Mouse (Mus musculus) neural tube, embryonic 11.5 days (tissue): Measurements from ENCODE around the gene Cxcr5. TPM values are rescaled to one million over a fixed set of nuclear protein-coding genes. Genes with fewer than 3 reads are reported as not detected.

Source experiments
- ATAC-seq: fragments of 200-750 bp; cut with Nextera tagmentation; 2 replicates; pipeline ENCODE4 v1.8.0; 2017; ENCODE audit warnings: moderate number of reproducible peaks, mild to moderate bottlenecking, moderate TSS enrichment, moderate library complexity; ENCODE audit not compliant: insufficient read depth, low FRiP score, low TSS enrichment
- DNase-seq: peaks from one replicate; pipeline ENCODE4 v3.0.0-alpha.2; 2015; ENCODE audit warnings: low spot score
- H3K27ac ChIP-seq: fragments of 300-500 bp; sonication (generic); 2 replicates; pipeline ENCODE4 v1.5.1; 2014; ENCODE audit warnings: low read depth, mild to moderate bottlenecking, low read length
- H3K27me3 ChIP-seq: fragments of 300-500 bp; sonication (generic); 2 replicates; pipeline ENCODE4 v1.6.1; 2014; ENCODE audit warnings: mild to moderate bottlenecking, low read length, mixed read lengths; ENCODE audit not compliant: control insufficient read depth, insufficient read depth
- H3K36me3 ChIP-seq: fragments of 300-500 bp; sonication (generic); 2 replicates; pipeline ENCODE4 v1.6.1; 2014; ENCODE audit warnings: mild to moderate bottlenecking, low read length, moderate library complexity, mixed read lengths; ENCODE audit not compliant: control insufficient read depth, insufficient read depth
- H3K4me1 ChIP-seq: fragments of 300-500 bp; sonication (generic); 2 replicates; pipeline ENCODE4 v1.6.1; 2014; ENCODE audit warnings: low read length, mixed read lengths; ENCODE audit not compliant: control insufficient read depth, insufficient read depth
- H3K4me2 ChIP-seq: fragments of 300-500 bp; sonication (generic); 2 replicates; pipeline ENCODE4 v1.6.1; 2014; ENCODE audit warnings: low read depth, mild to moderate bottlenecking, moderate library complexity
- H3K4me3 ChIP-seq: fragments of 300-500 bp; sonication (generic); 2 replicates; pipeline ENCODE4 v1.5.1; 2014; ENCODE audit warnings: low read depth, low read length
- H3K9ac ChIP-seq: fragments of 300-500 bp; sonication (generic); 2 replicates; pipeline ENCODE4 v1.6.1; 2014; ENCODE audit warnings: mild to moderate bottlenecking, low read length
- H3K9me3 ChIP-seq: fragments of 300-500 bp; sonication (generic); 2 replicates; pipeline ENCODE4 v1.6.1; 2016; ENCODE audit warnings: low read length; ENCODE audit not compliant: control insufficient read depth
- WGBS: fragments of 180-500 bp; shearing (Covaris S2); extraction: QIAGEN DNeasy Blood & Tissue Kit; methylation state at CpG from one replicate; pipeline ENCODE4 v1.1.7; 2014; 5-methylcytosine and 5-hydroxymethylcytosine counted together
- polyA plus RNA-seq: library from polyadenylated mRNA; unstranded; fragments of >200 nt; fragmentation: Nextera tagmentation; extraction: Ambion mirVana; gene quantifications from 2 replicates; pipeline ENCODE4 v1.2.1, GENCODE M21; 2014

Gene Cxcr5
- polyA plus RNA-seq, 1 experiment from 2014 or later, result not detected

DNA sequence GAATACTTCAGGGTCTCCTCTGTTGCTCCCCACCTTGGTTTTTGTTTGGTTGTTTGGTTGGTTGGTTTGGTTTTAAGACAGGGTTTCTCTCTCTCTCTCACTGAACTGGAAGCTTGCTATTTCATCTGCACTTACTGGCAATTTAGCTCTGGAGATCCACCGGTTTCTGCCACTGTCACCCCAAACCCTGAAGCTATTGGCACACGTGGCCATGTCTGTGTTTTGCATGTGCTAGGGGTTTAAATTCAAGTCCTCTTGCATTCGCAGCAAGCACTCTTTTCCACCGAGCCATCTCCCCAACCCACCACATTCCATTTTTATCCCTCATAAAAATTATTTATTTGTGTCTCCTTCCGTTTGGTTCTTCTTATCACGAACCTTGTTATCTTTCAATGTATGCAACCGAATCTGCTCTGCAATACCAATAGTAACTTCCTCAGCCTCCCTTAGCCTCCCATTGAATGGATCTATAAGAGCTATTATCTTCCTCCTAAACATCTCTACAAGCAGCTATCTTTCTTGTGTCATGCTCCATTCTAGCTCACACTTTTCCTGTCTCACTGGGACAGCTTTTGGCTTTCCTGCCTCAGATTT lies 30.0 kb upstream of the Cxcr5 start:
- Histone ChIP-seq H3K27me3 (no peaks in the 10 kb centered on the region), H3K4me3 (no peak overlapping the region), H3K4me2 (no peak overlapping the region), H3K9me3 (no peaks in the 10 kb centered on the region), H3K36me3 (no peaks in the 10 kb centered on the region), H3K9ac (no peak overlapping the region), H3K27ac (no peak overlapping the region), H3K4me1 (no peaks in the 10 kb centered on the region)
- DNase-seq (no peak), ATAC-seq (no peak)
- 80% methylated on average over 7 of the region's 7 CpGs for WGBS

DNA sequence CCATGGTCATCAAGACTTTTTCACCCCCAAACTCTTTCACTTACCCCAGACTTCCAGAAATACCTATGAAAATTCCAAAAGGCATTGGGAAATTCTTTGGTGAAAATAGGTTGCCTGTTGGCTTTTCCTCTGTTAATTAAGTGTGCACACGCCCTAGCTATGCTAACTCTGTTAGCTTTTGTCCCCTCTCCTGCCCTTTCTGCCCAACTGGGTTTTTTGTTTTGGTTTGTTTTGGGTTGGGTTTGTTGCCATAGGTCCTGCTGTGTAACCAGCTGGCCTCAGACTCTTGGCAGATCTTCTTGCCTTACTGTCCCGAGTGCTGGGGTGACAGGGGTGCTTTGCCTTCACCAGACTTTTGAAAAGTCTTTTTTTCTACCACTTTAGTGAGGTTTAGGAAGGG lies 29.3 kb upstream of the Cxcr5 start:
- Histone ChIP-seq H3K4me1 (no peaks in the 10 kb centered on the region), H3K27ac (no peak overlapping the region), H3K9me3 (no peaks in the 10 kb centered on the region), H3K4me2 (no peak overlapping the region), H3K36me3 (no peaks in the 10 kb centered on the region), H3K27me3 (no peaks in the 10 kb centered on the region), H3K9ac (no peak overlapping the region), H3K4me3 (no peak overlapping the region)
- 18% methylated on average over 2 of the region's 2 CpGs for WGBS
- DNase-seq, result no peak
- ATAC-seq, result no peak

DNA sequence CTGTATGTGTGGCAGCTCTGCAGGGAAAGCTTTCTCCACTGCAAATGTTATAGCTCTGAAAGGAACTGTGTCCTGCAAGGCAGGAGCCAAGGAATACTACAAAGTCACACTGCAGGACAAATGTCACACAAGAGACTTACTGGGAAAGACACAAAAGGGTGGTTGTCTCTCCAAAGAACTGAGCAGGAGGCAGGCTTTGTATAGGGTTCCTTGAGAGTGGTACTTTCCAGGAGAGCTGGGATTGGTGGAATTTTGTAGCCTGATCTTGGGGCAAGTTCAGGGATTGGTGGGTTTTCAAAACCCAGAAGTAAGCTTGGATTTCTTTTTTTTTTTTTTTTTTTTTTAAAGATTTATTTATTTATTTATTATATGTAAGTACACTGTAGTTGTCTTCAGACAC lies 27.4 kb upstream of the Cxcr5 start:
- H3K36me3 ChIP-seq, result no peaks in the 10 kb centered on the region
- no peaks in the 10 kb centered on the region for H3K27me3 ChIP-seq
- no peak overlapping the region for H3K27ac ChIP-seq
- ATAC-seq (no peak), DNase-seq (no peak)
- H3K9me3 ChIP-seq, result no peaks in the 10 kb centered on the region
- H3K9ac ChIP-seq, result no peak overlapping the region
- no peaks in the 10 kb centered on the region for H3K4me1 ChIP-seq
- no peak overlapping the region for H3K4me2 ChIP-seq
- no peak overlapping the region for H3K4me3 ChIP-seq

DNA sequence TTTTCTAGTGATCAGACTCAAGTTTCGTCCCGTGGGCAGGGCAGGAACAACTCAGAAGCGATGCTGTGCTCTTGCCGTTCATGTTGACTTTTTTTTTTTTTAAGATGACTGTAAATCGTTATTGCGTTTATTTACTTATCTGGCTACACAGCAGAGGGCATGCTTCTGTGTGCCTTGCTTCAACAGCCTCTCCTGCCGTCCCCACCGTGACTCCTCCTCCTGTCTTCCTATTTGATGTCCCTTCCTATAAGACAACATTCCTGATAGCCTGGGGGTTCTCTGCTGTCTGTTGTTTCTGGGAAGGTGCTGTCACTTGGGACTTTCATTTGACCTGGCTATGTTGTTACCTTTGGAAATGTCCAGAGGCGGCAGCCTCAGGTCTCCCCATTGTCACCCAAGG lies 26.9 kb upstream of the Cxcr5 start:
- Histone ChIP-seq H3K27ac (no peak overlapping the region), H3K27me3 (no peaks in the 10 kb centered on the region), H3K4me2 (no peak overlapping the region), H3K9me3 (0 out of 2 replicates have a peak, but pooled peaks cover 2% of the 10 kb centered on the region), H3K36me3 (no peaks in the 10 kb centered on the region), H3K4me1 (no peaks in the 10 kb centered on the region), H3K4me3 (no peak overlapping the region), H3K9ac (no peak overlapping the region)
- ATAC-seq (no peak), DNase-seq (no peak)
- WGBS, result 67% methylated on average over 9 of the region's 9 CpGs

DNA sequence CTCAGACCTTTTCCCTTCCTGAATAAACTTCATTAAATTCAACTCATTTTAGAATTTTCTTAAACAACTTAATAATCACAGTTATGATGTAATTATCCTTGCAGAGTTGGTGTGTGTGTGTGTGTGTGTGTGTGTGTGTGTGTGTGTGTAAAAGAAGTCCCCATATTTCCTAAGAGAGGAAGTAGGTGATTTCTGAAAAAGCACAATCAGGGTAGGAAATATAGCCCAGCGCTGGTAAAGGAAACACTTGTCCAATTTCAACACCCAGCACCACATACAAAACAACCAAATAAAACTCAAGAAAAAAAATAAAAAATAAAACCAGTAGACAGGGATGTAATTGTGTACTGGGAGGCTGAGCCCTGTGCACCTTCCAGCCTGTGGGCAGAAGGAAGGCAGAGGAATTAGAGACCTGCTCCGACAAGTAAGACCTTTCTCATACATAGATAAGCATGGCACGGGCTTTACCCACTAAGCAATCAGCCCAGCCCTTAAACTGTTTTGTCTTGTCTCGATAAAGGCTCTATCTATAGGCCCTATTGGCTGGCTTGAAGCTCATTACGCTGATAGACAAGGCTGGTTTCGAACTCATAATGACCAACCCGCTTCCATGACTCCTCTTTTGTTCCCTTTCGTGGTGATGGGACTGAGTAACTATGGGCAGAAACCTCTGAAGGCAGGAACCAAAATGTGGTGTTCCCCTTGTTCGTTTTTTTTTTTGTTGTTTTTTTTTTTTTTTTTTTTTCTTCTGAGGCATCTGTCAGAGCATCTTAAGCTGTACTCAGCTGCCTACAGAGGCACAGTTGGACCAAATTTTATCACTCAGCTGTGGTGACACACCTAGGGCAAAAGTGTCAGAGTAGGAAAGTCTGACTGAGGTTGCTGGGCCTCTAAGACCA lies 25.8 kb upstream of the Cxcr5 start:
- Histone ChIP-seq H3K36me3 (no peaks in the 10 kb centered on the region), H3K27me3 (no peaks in the 10 kb centered on the region), H3K4me1 (no peaks in the 10 kb centered on the region), H3K9ac (no peak overlapping the region), H3K4me3 (no peak overlapping the region), H3K4me2 (no peak overlapping the region), H3K9me3 (0 out of 2 replicates have a peak, but pooled peaks cover 2% of the 10 kb centered on the region), H3K27ac (no peak overlapping the region)
- WGBS, result 88% methylated on average over 9 of the region's 9 CpGs
- ATAC-seq, result no peak
- no peak for DNase-seq

DNA sequence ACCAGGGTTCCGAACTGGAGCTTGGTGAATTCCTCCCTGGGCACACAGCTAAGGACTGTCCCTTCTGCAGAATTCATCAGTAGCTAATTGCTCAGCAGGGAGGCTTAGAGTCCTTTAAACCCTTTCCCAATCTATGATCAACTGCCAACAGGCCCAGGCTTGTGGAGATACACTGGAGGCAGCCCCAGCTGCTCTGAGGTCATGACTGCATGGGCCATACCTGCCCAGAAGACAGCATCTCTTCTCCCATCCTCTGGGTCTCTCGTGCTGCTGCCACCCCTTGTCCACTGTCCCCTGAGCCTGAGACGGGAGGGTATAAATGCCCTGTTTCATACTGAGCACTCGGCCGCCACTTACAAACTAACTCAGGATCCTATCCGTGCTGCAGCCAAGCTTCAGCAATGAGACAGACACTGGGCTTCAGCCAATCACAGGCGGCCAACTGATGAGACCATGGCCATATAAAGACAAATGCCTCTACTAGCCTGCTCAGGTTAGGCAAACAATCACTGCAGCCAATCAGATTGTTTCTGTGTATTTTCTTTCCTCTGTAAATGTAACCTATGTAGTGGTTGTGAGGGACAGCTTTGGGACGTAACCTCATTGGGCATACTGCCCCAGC lies 25.1 kb upstream of the Cxcr5 start:
- Histone ChIP-seq H3K4me1 (no peaks in the 10 kb centered on the region), H3K9ac (no peak overlapping the region), H3K27ac (no peak overlapping the region), H3K27me3 (no peaks in the 10 kb centered on the region), H3K4me2 (no peak overlapping the region), H3K9me3 (0 out of 2 replicates have a peak, but pooled peaks cover 2% of the 10 kb centered on the region), H3K4me3 (no peak overlapping the region), H3K36me3 (no peaks in the 10 kb centered on the region)
- no peak for DNase-seq
- WGBS, result 65% methylated on average over 8 of the region's 8 CpGs
- ATAC-seq, result no peak

DNA sequence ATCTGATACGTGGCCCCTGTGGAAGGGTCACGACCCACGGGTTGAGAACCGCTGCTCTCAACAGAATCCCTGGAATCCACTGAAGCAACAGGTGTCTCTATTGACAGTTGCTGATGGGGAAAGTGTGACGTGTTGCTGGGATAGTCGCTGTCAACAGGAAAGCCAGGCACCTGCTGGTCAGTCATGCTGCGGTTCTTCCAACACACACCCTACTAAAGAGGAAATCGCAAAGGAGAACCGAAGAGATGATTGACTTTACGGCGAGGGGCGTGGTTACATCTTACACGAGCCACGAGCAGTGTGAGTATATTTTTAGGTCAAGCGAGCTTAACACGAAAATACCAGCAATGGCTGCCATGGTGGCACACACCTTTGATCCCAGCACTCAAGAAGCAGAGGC lies 20.7 kb upstream of the Cxcr5 start:
- H3K9me3 ChIP-seq, result 0 out of 2 replicates have a peak, but pooled peaks cover 2% of the 10 kb centered on the region
- H3K9ac ChIP-seq, result no peak overlapping the region
- no peaks in the 10 kb centered on the region for H3K4me1 ChIP-seq
- DNase-seq (no peak), ATAC-seq (no peak)
- no peak overlapping the region for H3K4me3 ChIP-seq
- 86% methylated on average over 16 of the region's 16 CpGs for whole genome bisulfite sequencing
- H3K27me3 ChIP-seq, result no peaks in the 10 kb centered on the region
- H3K4me2 ChIP-seq, result no peak overlapping the region
- H3K27ac ChIP-seq, result no peak overlapping the region
- H3K36me3 ChIP-seq, result no peaks in the 10 kb centered on the region

DNA sequence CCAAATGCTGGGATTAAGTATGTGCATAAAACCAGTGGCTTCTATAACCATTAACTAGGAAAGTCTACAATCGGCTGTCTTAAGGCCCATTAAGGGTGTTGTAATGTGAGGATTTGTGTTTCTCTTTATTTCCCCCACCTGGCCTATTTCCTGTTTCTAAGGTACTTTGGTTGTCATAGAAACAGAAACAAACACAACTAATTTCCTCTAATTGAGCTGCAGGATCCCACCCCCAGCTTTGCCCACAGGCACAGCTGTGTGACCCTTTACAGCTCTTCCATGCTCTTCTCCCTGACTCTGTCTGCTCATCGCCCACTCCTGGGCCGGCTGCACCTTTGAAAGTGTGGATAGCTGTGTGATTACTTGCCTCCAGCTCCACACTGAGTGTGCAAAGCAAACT lies 19.7 kb upstream of the Cxcr5 start:
- ATAC-seq (no peak), DNase-seq (no peak)
- Histone ChIP-seq H3K9ac (no peak overlapping the region), H3K4me3 (no peak overlapping the region), H3K4me1 (no peaks in the 10 kb centered on the region), H3K9me3 (0 out of 2 replicates have a peak, but pooled peaks cover 2% of the 10 kb centered on the region), H3K27ac (no peak overlapping the region), H3K27me3 (no peaks in the 10 kb centered on the region), H3K36me3 (no peaks in the 10 kb centered on the region), H3K4me2 (no peak overlapping the region)
- 15% methylated on average over 3 of the region's 3 CpGs for WGBS
